Mouse (Mus musculus): ENCODE measurements at regions not wholly inside any gene's neighbourhood (a gene's known extent, or its start where the extent isn't known, plus 50 kb on each side); places are given as distances from the start of the nearest gene placed in this dataset.

- no peak for TF ChIP-seq CTCF (IDR thresholded peaks at IDR 0.05)
- ATAC-seq (ENCODE audit: low FRiP score) = no peak
- Histone ChIP-seq H3K36me3 (ENCODE audit: insufficient read depth, low read length) (no peaks in the 10 kb centered on the region), H3K27ac (ENCODE audit: low read depth, low read length) (no peak overlapping the region), H3K27me3 (ENCODE audit: insufficient read depth, low read length) (no peaks in the 10 kb centered on the region), H3K4me1 (ENCODE audit: insufficient read depth, low read length) (no peaks in the 10 kb centered on the region), H3K4me2 (ENCODE audit: low read depth, low read length, poor library complexity, severe bottlenecking) (no peak overlapping the region), H3K9ac (replicated peaks; ENCODE audit: low read length, poor library complexity, severe bottlenecking) (no peak overlapping the region), H3K4me3 (ENCODE audit: low read depth, low read length) (no peak overlapping the region), H3K9me3 (ENCODE audit: low read length) (no peaks in the 10 kb centered on the region)
- WGBS = 55% methylated on average over 1 of the region's 1 CpGs
- no peak for DNase-seq (ENCODE audit: low spot score)
These were observed 541.8 kb downstream of the Edem1 start for GRCm38 (mm10) chr6:109370286-109370685.

- Histone ChIP-seq H3K4me2 (ENCODE audit: low read depth, low read length, poor library complexity, severe bottlenecking) (no peak overlapping the region), H3K27me3 (ENCODE audit: insufficient read depth, low read length) (no peaks in the 10 kb centered on the region), H3K9ac (replicated peaks; ENCODE audit: low read length, poor library complexity, severe bottlenecking) (no peak overlapping the region), H3K4me1 (ENCODE audit: insufficient read depth, low read length) (no peaks in the 10 kb centered on the region), H3K27ac (ENCODE audit: low read depth, low read length) (no peak overlapping the region), H3K9me3 (ENCODE audit: low read length) (no peaks in the 10 kb centered on the region), H3K36me3 (ENCODE audit: insufficient read depth, low read length) (no peaks in the 10 kb centered on the region), H3K4me3 (ENCODE audit: low read depth, low read length) (no peak overlapping the region)
- WGBS = 73% methylated on average over 3 of the region's 3 CpGs
- DNase-seq (ENCODE audit: low spot score) (no peak), ATAC-seq (ENCODE audit: low FRiP score) (no peak)
- TF ChIP-seq CTCF (IDR thresholded peaks at IDR 0.05) = no peak
These were observed 543.5 kb downstream of the Edem1 start for GRCm38 (mm10) chr6:109371931-109372330.

- peak; percentile 10 for DNase-seq (ENCODE audit: low spot score)
- 63% methylated on average over 3 of the region's 3 CpGs for WGBS
- no peak overlapping the region for H3K4me2 ChIP-seq (ENCODE audit: low read depth, low read length, poor library complexity, severe bottlenecking)
These were observed 558.8 kb downstream of the Edem1 start for GRCm38 (mm10) chr6:109387212-109387611.

GRCm38 (mm10) chr6:109389781-109390180 is 561.3 kb downstream of the Edem1 start:
- H3K4me1 ChIP-seq (ENCODE audit: insufficient read depth, low read length) = no peaks in the 10 kb centered on the region
- H3K27me3 ChIP-seq (ENCODE audit: insufficient read depth, low read length) = no peaks in the 10 kb centered on the region
- H3K9ac ChIP-seq (replicated peaks; ENCODE audit: low read length, poor library complexity, severe bottlenecking) = no peak overlapping the region
- H3K36me3 ChIP-seq (ENCODE audit: insufficient read depth, low read length) = no peaks in the 10 kb centered on the region
- no peak for ATAC-seq (ENCODE audit: low FRiP score)
- TF ChIP-seq CTCF (IDR thresholded peaks at IDR 0.05) = no peak
- no peak overlapping the region for H3K27ac ChIP-seq (ENCODE audit: low read depth, low read length)
- peak; percentile 16 for DNase-seq (ENCODE audit: low spot score)
- H3K4me2 ChIP-seq (ENCODE audit: low read depth, low read length, poor library complexity, severe bottlenecking) = no peak overlapping the region
- 63% methylated on average over 1 of the region's 1 CpGs for WGBS
- no peak overlapping the region for H3K4me3 ChIP-seq (ENCODE audit: low read depth, low read length)
- H3K9me3 ChIP-seq (ENCODE audit: low read length) = no peaks in the 10 kb centered on the region

More at GRCm38 (mm10) chr6:109387212-109387611, 558.8 kb downstream of the Edem1 start:
- Histone ChIP-seq H3K36me3 (ENCODE audit: insufficient read depth, low read length) (no peaks in the 10 kb centered on the region), H3K27me3 (ENCODE audit: insufficient read depth, low read length) (no peaks in the 10 kb centered on the region), H3K4me1 (ENCODE audit: insufficient read depth, low read length) (no peaks in the 10 kb centered on the region), H3K9me3 (ENCODE audit: low read length) (no peaks in the 10 kb centered on the region), H3K27ac (ENCODE audit: low read depth, low read length) (no peak overlapping the region), H3K4me3 (ENCODE audit: low read depth, low read length) (no peak overlapping the region), H3K9ac (replicated peaks; ENCODE audit: low read length, poor library complexity, severe bottlenecking) (no peak overlapping the region)
- TF ChIP-seq CTCF (IDR thresholded peaks at IDR 0.05) = no peak
- ATAC-seq (ENCODE audit: low FRiP score) = no peak

- Histone ChIP-seq H3K4me1 (ENCODE audit: insufficient read depth, low read length) (no peaks in the 10 kb centered on the region), H3K9ac (replicated peaks; ENCODE audit: low read length, poor library complexity, severe bottlenecking) (no peak overlapping the region), H3K27me3 (ENCODE audit: insufficient read depth, low read length) (no peaks in the 10 kb centered on the region), H3K4me2 (ENCODE audit: low read depth, low read length, poor library complexity, severe bottlenecking) (no peak overlapping the region), H3K27ac (ENCODE audit: low read depth, low read length) (no peak overlapping the region), H3K36me3 (ENCODE audit: insufficient read depth, low read length) (no peaks in the 10 kb centered on the region), H3K9me3 (ENCODE audit: low read length) (no peaks in the 10 kb centered on the region), H3K4me3 (ENCODE audit: low read depth, low read length) (no peak overlapping the region)
- peak; percentile 40 for DNase-seq (ENCODE audit: low spot score)
- TF ChIP-seq CTCF (IDR thresholded peaks at IDR 0.05) = peak; percentile 60
- WGBS = 65% methylated on average over 3 of the region's 3 CpGs
- ATAC-seq (ENCODE audit: low FRiP score) = no peak
These were observed 570.2 kb downstream of the Edem1 start for GRCm38 (mm10) chr6:109398690-109399089.

GRCm38 (mm10) chr6:109419505-109420239 is 591.2 kb downstream of the Edem1 start:
- H3K36me3 ChIP-seq (ENCODE audit: insufficient read depth, low read length) = no peaks in the 10 kb centered on the region
- ATAC-seq (ENCODE audit: low FRiP score) (no peak), DNase-seq (ENCODE audit: low spot score) (no peak)
- no peaks in the 10 kb centered on the region for H3K4me1 ChIP-seq (ENCODE audit: insufficient read depth, low read length)
- H3K27me3 ChIP-seq (ENCODE audit: insufficient read depth, low read length) = no peaks in the 10 kb centered on the region
- 88% methylated on average over 5 of the region's 5 CpGs for WGBS
- no peaks in the 10 kb centered on the region for H3K9me3 ChIP-seq (ENCODE audit: low read length)
- no peak overlapping the region for H3K4me3 ChIP-seq (ENCODE audit: low read depth, low read length)
- H3K9ac ChIP-seq (replicated peaks; ENCODE audit: low read length, poor library complexity, severe bottlenecking) = no peak overlapping the region
- no peak overlapping the region for H3K4me2 ChIP-seq (ENCODE audit: low read depth, low read length, poor library complexity, severe bottlenecking)
- no peak overlapping the region for H3K27ac ChIP-seq (ENCODE audit: low read depth, low read length)
- TF ChIP-seq CTCF (IDR thresholded peaks at IDR 0.05) = no peak
